Mouse (Mus musculus): ENCODE measurements around the gene Plekhg1. TPM values are rescaled to one million over a fixed set of nuclear protein-coding genes. Genes with fewer than 3 reads are reported as not detected.

The Plekhg1 gene
- polyA plus RNA-seq, 2 experiments, result 0.75 to 0.98 TPM

GRCm38 (mm10) chr10:3785362-3785761, 45.2 kb downstream of the Plekhg1 start:
- Histone ChIP-seq H3K4me3 (ENCODE audit: insufficient read depth in 1 of 2, low read depth in 2 of 2, low read length in 2 of 2) (no peak overlapping the region), H3K27me3 (ENCODE audit: control insufficient read depth, insufficient read depth, low read length) (no peaks in the 10 kb centered on the region), H3K9me3 (ENCODE audit: control insufficient read depth, low read length) (no peaks in the 10 kb centered on the region), H3K36me3 (replicated peaks; ENCODE audit: control insufficient read depth, insufficient read depth, low read depth) (no peaks in the 10 kb centered on the region), H3K4me2 (ENCODE audit: low read depth) (no peak overlapping the region), H3K4me1 (replicated peaks; ENCODE audit: control insufficient read depth in 2 of 2, insufficient read depth in 2 of 2, low read length in 1 of 2) (no peaks in the 10 kb centered on the region), H3K9ac (replicated peaks) (no peak overlapping the region), H3K27ac (no peak overlapping the region)
- 78% methylated on average over 4 of the region's 4 CpGs for WGBS (ENCODE audit: insufficient replicate concordance)
- DNase-seq (ENCODE audit: low read depth in 3 of 3, low spot score in 3 of 3), result no peak
- TF ChIP-seq EP300 (IDR thresholded peaks at IDR 0.05; ENCODE audit: low read depth), result no peak
- no peak for TF ChIP-seq CTCF (IDR thresholded peaks at IDR 0.05; ENCODE audit: low read depth)
- no peak for ATAC-seq (ENCODE audit: insufficient read depth)

DNA sequence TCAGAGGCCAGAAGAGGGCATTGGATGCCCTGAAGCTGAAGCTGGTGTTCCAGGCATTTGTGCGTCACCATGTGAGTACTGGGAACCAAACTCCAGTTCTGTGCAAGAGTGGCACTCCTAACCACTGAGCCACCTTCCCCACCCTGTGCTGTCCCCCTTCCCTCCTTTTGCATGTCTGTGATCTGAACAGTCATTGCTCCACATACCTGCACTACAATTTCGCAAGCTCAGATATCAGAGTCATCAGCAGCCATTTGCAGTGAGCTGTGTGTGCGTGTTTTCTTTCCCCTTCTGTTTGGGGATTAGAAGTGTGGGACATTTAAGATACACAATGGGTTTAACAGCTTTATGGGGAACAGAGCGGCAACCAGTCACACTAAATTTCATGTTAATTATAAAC, 46.4 kb downstream of the Plekhg1 start:
- H3K9me3 ChIP-seq (ENCODE audit: control insufficient read depth, low read length), result no peaks in the 10 kb centered on the region
- H3K4me2 ChIP-seq (ENCODE audit: low read depth), result no peak overlapping the region
- no peak for ATAC-seq (ENCODE audit: insufficient read depth)
- no peak overlapping the region for H3K27ac ChIP-seq
- H3K9ac ChIP-seq (replicated peaks), result no peak overlapping the region
- WGBS (ENCODE audit: insufficient replicate concordance), result 65% methylated on average over 4 of the region's 4 CpGs
- no peak for DNase-seq (ENCODE audit: low read depth in 3 of 3, low spot score in 3 of 3)
- no peaks in the 10 kb centered on the region for H3K27me3 ChIP-seq (ENCODE audit: control insufficient read depth, insufficient read depth, low read length)
- TF ChIP-seq EP300 (IDR thresholded peaks at IDR 0.05; ENCODE audit: low read depth) (no peak), CTCF (IDR thresholded peaks at IDR 0.05; ENCODE audit: low read depth) (no peak)
- H3K4me1 ChIP-seq (replicated peaks; ENCODE audit: control insufficient read depth in 2 of 2, insufficient read depth in 2 of 2, low read length in 1 of 2), result no peaks in the 10 kb centered on the region
- no peaks in the 10 kb centered on the region for H3K36me3 ChIP-seq (replicated peaks; ENCODE audit: control insufficient read depth, insufficient read depth, low read depth)
- H3K4me3 ChIP-seq (ENCODE audit: insufficient read depth in 1 of 2, low read depth in 2 of 2, low read length in 2 of 2), result no peak overlapping the region

DNA sequence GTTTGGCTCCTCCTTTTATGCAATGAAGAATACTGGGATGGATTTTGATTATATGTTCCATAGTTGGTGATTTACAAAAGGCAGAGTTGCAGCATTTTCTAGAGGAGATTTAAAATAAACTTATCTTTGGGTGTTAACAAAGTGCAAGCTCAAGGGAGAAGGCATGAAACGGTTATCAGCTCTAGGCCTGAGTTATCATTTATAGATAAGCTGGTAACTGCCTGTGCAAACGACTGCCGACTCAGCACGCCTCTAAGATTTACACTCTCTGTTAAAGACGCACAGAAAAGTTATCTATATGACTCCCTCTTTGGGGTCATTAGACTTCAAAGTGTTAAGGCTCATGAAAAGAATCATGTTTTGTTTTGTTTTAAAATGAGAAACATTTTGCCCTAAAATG, 46.8 kb downstream of the Plekhg1 start:
- no peaks in the 10 kb centered on the region for H3K27me3 ChIP-seq (ENCODE audit: control insufficient read depth, insufficient read depth, low read length)
- no peak for ATAC-seq (ENCODE audit: insufficient read depth)
- no peak overlapping the region for H3K4me2 ChIP-seq (ENCODE audit: low read depth)
- no peaks in the 10 kb centered on the region for H3K9me3 ChIP-seq (ENCODE audit: control insufficient read depth, low read length)
- H3K4me3 ChIP-seq (ENCODE audit: insufficient read depth in 1 of 2, low read depth in 2 of 2, low read length in 2 of 2), result no peak overlapping the region
- H3K9ac ChIP-seq (replicated peaks), result no peak overlapping the region
- no peaks in the 10 kb centered on the region for H3K36me3 ChIP-seq (replicated peaks; ENCODE audit: control insufficient read depth, insufficient read depth, low read depth)
- 43% methylated on average over 5 of the region's 5 CpGs for WGBS (ENCODE audit: insufficient replicate concordance)
- TF ChIP-seq CTCF (IDR thresholded peaks at IDR 0.05; ENCODE audit: low read depth) (no peak), EP300 (IDR thresholded peaks at IDR 0.05; ENCODE audit: low read depth) (no peak)
- H3K4me1 ChIP-seq (replicated peaks; ENCODE audit: control insufficient read depth in 2 of 2, insufficient read depth in 2 of 2, low read length in 1 of 2), result no peaks in the 10 kb centered on the region
- DNase-seq (ENCODE audit: low read depth in 3 of 3, low spot score in 3 of 3), result no peak
- H3K27ac ChIP-seq, result no peak overlapping the region

- no peak overlapping the region for H3K9ac ChIP-seq (replicated peaks)
- TF ChIP-seq EP300 (IDR thresholded peaks at IDR 0.05; ENCODE audit: low read depth) (no peak), CTCF (IDR thresholded peaks at IDR 0.05; ENCODE audit: low read depth) (no peak)
- no peak for DNase-seq (ENCODE audit: low read depth in 3 of 3, low spot score in 3 of 3)
- no peak overlapping the region for H3K4me2 ChIP-seq (ENCODE audit: low read depth)
- no peak overlapping the region for H3K4me3 ChIP-seq (ENCODE audit: insufficient read depth in 1 of 2, low read depth in 2 of 2, low read length in 2 of 2)
- 60% methylated on average over 3 of the region's 3 CpGs for WGBS (ENCODE audit: insufficient replicate concordance)
- H3K9me3 ChIP-seq (ENCODE audit: control insufficient read depth, low read length), result no peaks in the 10 kb centered on the region
- no peaks in the 10 kb centered on the region for H3K27me3 ChIP-seq (ENCODE audit: control insufficient read depth, insufficient read depth, low read length)
- no peak overlapping the region for H3K27ac ChIP-seq
- no peaks in the 10 kb centered on the region for H3K36me3 ChIP-seq (replicated peaks; ENCODE audit: control insufficient read depth, insufficient read depth, low read depth)
- no peaks in the 10 kb centered on the region for H3K4me1 ChIP-seq (replicated peaks; ENCODE audit: control insufficient read depth in 2 of 2, insufficient read depth in 2 of 2, low read length in 1 of 2)
- no peak for ATAC-seq (ENCODE audit: insufficient read depth)
Measured at GRCm38 (mm10) chr10:3793825-3794224, 53.7 kb downstream of the Plekhg1 start.

GRCm38 (mm10) chr10:3799455-3799854, 59.3 kb downstream of the Plekhg1 start:
- Histone ChIP-seq H3K27me3 (ENCODE audit: control insufficient read depth, insufficient read depth, low read length) (no peaks in the 10 kb centered on the region), H3K27ac (no peak overlapping the region), H3K4me1 (replicated peaks; ENCODE audit: control insufficient read depth in 2 of 2, insufficient read depth in 2 of 2, low read length in 1 of 2) (no peaks in the 10 kb centered on the region), H3K4me2 (ENCODE audit: low read depth) (no peak overlapping the region), H3K4me3 (ENCODE audit: insufficient read depth in 1 of 2, low read depth in 2 of 2, low read length in 2 of 2) (no peak overlapping the region), H3K36me3 (replicated peaks; ENCODE audit: control insufficient read depth, insufficient read depth, low read depth) (no peaks in the 10 kb centered on the region), H3K9ac (replicated peaks) (no peak overlapping the region), H3K9me3 (ENCODE audit: control insufficient read depth, low read length) (no peaks in the 10 kb centered on the region)
- DNase-seq (ENCODE audit: low read depth in 3 of 3, low spot score in 3 of 3) (no peak), ATAC-seq (ENCODE audit: insufficient read depth) (no peak)
- TF ChIP-seq CTCF (IDR thresholded peaks at IDR 0.05; ENCODE audit: low read depth) (no peak), EP300 (IDR thresholded peaks at IDR 0.05; ENCODE audit: low read depth) (no peak)

All from liver, embryonic 14.5 days (tissue).